Mouse (Mus musculus): Measurements from ENCODE around the gene Ntrk1. TPM values are rescaled to one million over a fixed set of nuclear protein-coding genes. Genes with fewer than 3 reads are reported as not detected.
A peak's percentile ranks its signal among the peaks of the same experiment; 100 is the strongest.

The Ntrk1 gene
- total RNA-seq, 2 experiments from 2014 or later, result 11.6 to 23.6 TPM

- peak; percentile 43 for DNase-seq
Observed at GRCm38 (mm10) chr3:87785626-87786214, 9.2 kb downstream of the Ntrk1 start.

- no peak for DNase-seq
Observed at GRCm38 (mm10) chr3:87785156-87785555, 9.8 kb downstream of the Ntrk1 start.

DNA sequence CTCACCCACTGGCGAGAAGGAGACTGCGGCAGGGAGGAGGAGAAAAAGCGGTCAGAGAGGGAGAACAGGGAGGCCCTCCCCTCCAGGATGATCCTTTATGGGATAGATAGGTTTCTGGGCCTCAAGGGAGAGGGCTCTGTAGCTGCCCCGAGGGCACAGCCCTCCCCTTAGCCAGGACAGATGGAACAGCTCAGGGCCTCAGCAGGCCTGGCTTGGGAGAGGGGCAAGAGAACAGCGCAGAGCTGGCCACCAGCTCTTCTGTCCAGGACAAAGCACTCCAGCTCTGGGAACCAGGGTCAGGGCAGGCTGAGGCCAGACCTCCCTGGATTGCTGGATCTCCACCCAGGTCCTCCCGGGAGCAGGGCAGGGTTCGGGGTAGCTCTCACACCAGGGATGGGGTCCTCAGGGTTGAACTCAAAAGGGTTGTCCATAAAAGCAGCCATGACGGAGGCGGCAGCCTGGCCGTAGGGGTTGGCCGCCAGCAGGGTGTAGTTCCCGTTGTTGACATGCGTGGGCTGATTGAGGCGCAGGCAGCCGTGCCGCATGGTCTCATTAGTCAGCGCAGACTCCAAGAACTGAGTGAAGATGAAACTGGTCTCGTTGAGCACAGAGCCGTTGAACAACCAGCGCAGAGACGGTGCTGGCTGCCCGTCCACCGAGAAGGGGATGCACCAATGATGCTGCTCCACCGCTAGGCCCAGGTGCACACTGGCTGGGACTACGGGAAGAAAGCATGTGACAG is 11.5 kb downstream of the Ntrk1 start:
- no peak for DNase-seq

- no peak for DNase-seq
Observed at GRCm38 (mm10) chr3:87779086-87779485, 15.9 kb downstream of the Ntrk1 start.

DNA sequence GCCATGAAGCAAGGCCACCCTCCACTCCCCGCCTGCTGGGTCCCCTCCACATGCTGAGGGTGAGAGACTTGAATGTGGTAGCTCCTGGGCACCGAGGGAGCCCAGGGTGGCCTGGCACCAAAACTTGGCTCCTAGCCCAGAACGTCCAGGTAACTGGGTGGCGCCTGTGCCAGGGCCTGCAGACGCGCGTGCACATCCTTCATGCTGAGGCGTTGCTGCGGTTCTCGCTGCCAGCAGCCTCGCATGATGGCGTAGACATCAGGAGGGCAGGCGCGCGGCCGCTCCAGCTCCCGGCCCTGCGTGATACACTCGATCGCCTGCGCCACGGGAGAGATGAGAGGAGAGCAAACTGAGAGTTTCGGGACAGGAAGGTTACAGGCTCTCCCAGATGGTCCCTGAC is 16.7 kb downstream of the Ntrk1 start:
- no peak for DNase-seq

- no peak for DNase-seq
Observed at GRCm38 (mm10) chr3:87771088-87771487, 23.9 kb downstream of the Ntrk1 start.

GRCm38 (mm10) chr3:87770280-87770679 is 24.7 kb downstream of the Ntrk1 start:
- DNase-seq, result peak; percentile 63

DNA sequence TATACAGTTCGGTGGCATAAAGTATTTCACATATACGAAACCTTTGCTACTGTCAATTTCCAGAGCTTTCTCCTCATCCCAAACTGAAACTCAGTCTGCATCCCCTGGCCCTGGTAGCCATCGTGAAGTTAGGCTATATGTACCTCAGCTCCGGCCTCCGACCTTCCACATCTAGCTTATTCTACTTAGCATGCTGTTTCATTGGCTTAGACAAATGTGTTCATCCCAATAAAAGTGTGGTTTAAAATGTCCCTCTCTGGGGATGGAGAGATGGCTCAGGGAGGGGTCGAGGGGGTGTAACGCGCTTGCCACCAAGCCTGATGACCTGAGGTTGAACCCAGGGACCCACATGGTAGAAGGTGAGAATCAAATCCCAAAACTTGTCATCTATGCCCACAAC is 25.5 kb downstream of the Ntrk1 start:
- DNase-seq, result no peak

DNA sequence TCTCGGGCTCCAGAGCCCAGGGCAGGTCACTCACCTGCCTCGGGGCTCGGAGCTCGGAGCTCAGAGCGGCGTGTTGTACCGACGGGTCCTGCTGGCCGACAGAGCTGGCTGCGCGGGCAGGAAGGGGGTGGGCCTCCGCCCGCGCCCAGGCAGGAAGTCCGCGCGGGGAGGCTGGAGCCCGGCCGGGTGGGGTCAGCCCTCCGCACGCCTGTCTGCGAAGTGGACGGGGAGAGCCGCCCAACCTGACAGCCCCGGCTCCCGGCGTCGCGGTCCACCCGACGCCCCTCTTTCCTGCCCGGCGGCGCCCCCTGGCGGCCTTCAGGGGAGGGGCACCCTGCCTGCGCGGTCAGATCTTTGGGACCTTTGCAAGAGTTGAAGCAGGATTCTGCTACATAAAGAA is 26.1 kb downstream of the Ntrk1 start:
- peak; percentile 91 for DNase-seq

DNA sequence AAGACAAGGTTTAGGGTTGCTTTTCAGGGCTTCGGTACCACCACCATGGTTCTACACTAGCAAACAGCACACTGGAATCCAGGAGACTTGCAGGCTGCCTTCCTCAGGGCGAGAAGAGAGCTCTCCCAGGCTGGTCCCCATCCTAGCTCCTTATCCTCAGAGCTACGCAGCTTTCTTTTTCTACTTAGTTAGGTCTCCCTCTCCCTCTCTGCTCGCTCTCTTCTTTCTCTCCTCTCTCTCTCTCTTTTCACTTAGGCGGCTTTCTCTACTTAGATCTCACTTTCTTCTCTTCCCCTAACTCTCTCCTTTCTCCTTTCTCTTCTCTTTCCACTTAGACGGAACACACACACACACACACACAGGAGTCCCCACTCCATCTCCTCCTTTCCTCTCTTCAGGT is 26.5 kb downstream of the Ntrk1 start:
- no peak for DNase-seq

DNA sequence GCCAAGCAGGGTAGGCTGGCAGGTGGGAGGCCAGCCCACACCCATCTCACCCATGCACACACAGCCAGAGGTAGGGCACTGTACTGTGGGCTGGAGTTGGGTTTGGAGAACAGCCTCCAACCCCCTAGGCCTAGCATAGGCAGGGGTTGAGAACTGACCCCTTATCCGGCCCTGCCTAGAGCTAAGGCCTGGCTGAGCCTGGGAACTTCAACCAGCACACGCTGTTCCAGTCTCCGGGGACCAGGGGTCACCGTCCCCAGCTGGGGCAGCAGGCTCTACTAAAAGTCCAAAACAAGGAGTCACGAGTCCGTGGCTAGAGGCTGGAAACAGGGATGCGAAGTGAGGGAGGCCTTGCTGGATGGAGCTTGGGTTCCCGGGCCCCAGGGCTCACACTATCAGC is 27.2 kb downstream of the Ntrk1 start:
- DNase-seq, result no peak

DNA sequence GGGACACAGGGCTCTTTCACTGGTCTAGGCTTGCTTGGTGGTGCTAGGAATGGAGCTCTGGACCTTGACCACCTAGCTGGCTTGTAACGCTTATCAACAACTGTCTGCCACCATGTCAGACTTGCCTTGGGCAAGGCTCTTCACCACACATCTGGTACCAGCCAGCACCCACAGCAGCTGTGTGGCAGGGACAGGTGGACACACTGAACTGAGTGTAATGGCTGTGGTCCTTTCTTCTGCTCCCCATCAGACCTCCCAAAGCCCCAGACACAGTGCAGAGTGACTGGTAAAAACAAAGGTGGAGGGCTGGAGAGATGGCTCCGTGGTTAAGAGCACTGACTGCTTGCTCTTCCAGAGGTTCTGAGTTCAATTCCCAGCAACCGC is 28.7 kb downstream of the Ntrk1 start:
- no peak for DNase-seq

GRCm38 (mm10) chr3:87765631-87766283 is 29.2 kb downstream of the Ntrk1 start:
- no peak for DNase-seq

GRCm38 (mm10) chr3:87765091-87765490 is 29.9 kb downstream of the Ntrk1 start:
- peak; percentile 57 for DNase-seq

- no peak for DNase-seq
Observed at GRCm38 (mm10) chr3:87764506-87764905, 30.5 kb downstream of the Ntrk1 start.

DNA sequence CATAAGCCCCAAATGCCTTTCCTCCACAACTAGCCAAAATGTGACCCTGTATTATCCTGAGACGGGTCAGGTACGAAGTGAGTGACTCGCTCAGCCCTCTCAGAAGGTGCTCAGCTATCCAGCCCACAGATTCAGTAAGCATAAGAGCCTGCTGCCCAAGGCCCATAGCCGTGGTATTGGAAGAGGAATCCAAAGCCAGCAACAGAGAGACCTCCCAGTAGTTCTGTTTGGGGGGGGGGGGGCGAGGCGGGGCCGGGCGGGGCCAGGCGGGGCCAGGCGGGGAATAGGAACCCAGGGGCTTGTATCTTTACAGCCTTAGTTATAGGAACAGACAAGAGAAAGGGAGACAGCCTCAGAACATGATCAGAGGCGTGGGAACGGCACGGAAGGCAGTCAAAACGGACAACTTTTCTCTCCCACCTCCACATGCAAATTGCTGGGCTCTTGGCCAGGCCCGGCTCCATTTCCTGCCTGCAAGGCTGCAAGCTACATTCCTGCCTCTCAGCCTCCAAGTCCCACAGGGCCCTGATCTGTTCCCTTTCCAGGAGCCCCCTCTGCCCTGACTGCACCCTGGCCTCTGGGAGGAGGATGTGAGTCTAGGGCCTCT is 31.2 kb downstream of the Ntrk1 start:
- DNase-seq, result peak; percentile 80

DNA sequence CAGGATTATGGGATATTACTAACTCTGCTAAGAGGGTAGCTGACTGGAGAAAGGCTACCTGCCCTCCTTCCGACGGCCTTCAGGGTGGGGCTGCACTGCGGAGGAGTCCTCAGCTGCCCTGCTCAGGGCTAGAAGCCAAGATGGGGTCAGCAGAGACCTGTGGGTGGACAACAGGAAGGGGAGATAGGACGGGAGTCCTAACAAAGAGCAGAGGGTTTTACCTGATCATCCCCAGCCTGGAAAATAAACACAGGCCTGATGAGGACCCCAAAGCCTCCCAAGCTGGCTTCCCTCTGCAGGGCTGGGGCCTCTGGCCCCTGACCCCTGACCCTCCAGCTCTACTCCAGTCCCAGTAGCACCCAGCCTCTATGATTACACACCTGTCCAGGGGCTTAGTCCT is 31.8 kb downstream of the Ntrk1 start:
- no peak for DNase-seq

- DNase-seq, result no peak
Observed at GRCm38 (mm10) chr3:87761408-87762375, 33.3 kb downstream of the Ntrk1 start.

- no peak for DNase-seq
Observed at GRCm38 (mm10) chr3:87758641-87759040, 36.3 kb downstream of the Ntrk1 start.

- no peak for DNase-seq
Observed at GRCm38 (mm10) chr3:87756488-87756887, 38.5 kb downstream of the Ntrk1 start.

DNA sequence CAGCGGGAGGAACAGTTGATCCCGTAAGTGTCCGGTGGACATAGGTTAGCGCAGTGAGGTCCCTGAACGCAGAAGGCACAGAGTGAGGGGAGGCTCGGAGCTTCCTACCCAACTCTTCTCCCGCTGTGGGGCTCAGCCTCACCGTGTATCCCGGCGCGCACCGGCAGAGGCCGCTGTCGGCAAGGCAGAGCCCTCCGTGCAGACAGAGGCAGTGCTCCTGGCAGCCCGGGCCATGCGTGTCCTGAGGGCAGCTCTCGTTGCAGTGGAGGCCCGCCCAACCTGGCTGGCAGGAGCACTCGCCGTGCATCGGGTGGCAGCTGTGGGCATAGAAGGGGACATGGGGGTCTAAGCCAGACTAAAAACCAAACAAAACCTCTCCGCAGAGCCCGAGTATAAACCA is 39.0 kb downstream of the Ntrk1 start:
- peak; percentile 96 for DNase-seq

DNA sequence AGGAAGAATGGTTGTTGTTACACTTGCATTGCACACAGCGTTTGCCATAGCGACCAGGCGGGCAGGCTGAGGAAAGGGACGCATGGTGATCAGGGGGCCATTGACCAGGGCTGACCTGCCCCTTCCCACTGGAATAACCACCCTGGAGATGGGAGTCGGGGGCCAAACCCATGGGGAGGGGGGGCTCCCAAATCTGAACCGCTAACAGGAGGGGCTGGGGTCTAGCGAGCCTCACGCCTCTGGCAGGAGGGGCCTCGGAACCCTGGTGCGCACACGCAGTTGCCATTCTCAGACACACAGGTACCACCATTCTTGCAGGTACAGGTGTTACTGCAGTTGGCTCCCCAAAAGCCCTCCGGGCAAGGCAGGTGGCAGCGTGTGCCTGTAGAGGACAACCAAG is 41.1 kb downstream of the Ntrk1 start:
- DNase-seq, result no peak
